Mouse (Mus musculus) megakaryocyte progenitor cell, adult 5-6 weeks (primary cell): ENCODE data around the gene Traf3ip2. TPM values are rescaled to one million over a fixed set of nuclear protein-coding genes. Genes with fewer than 3 reads are reported as not detected.

Experiments
- ATAC-seq: replicated peaks from 2 replicates; pipeline ENCODE4 v1.8.0; 2016; ENCODE audit warnings: mild to moderate bottlenecking, moderate TSS enrichment, inconsistent platforms; ENCODE audit not compliant: poor library complexity
- total RNA-seq, 2 experiments: library from RNA; stranded (forward) in 1 of 2; stranded (reverse) in 1 of 2; fragments of 157-497, 149-512 nt in 1 of 2; fragments of 200-1000 nt in 1 of 2; gene quantifications; 2 replicates each; pipeline versions ENCODE4 v1.2.3 to v1.2.4; 2015 to 2017

The Traf3ip2 gene
- total RNA-seq, 2 experiments from 2014 or later = 4.3 to 11.2 TPM

DNA sequence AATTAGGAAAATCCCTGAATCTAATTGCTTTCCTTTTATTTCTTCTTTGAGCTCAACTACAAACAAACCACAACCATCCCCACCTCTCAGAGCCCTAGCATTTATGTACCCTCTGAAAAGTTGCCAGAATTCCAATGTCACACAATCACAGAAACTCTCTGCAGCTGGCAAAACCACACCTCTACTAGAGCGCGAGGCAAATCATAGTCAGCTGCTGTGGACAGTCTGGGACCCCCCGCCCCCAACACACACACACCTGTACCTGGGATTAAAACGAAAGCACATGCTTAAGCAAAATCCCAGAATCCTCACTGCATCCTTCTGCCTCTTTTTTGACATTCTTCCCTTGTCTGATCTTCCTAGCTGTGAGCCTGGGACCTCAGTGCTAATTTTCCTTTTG lies 13.1 kb upstream of the Traf3ip2 start:
- no peak for ATAC-seq

DNA sequence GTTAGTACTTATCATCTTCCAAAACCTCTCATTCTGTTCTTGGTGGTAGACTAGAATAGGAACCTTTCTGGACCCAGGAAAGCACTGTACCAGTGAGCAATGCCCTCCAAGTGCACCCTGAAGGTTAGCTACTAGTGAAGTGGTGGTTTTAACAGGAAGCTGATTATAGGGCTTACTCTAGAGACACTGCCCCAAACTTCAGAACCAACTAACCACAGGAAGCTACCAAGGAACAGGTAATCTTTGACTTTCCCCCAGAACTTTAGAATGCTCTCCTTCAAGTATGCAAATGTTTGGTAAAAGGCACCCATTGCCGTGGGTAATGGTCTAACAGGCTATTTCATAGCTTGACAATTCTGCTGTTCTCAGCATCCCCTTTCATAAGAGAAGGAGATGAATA lies 12.6 kb upstream of the Traf3ip2 start:
- no peak for ATAC-seq

DNA sequence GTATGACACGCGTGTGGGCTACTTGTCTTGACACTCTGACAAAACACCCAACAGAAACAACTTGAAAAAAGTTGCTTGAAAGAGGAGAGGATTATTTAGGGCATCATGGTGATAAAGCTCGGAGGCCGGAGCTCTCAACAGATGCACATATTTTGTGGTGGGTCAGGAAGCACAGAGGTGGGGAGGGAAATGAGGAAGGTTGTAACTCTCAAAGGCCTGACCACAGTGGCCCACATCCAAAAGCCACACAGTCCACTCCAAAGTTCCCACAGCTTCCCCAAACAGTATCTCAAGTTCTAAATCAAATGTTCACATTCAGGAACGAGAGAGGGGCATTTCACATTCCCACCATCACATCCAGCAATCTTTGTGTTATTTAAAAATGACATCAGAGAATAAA lies 11.7 kb upstream of the Traf3ip2 start:
- peak; percentile 96 for ATAC-seq

DNA sequence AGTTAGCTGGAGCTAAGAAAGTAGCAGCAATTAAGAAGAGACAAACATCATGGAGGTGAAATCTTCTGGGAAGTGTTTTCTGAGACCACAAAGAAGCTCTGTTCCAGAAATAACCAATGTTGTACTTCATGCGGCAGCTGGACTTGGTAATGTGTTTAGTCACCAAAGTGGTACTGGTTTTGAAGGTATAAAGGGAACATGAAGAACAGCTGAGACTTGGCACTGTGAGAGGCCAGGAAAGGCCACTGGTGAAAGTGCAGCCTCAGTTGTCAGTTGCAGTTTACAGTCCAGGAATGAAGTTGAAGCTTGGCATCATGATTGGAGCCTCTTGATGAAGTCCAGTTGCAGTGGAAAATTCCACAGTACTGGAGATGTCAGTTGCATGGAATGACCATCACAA lies 6.3 kb upstream of the Traf3ip2 start:
- no peak for ATAC-seq

DNA sequence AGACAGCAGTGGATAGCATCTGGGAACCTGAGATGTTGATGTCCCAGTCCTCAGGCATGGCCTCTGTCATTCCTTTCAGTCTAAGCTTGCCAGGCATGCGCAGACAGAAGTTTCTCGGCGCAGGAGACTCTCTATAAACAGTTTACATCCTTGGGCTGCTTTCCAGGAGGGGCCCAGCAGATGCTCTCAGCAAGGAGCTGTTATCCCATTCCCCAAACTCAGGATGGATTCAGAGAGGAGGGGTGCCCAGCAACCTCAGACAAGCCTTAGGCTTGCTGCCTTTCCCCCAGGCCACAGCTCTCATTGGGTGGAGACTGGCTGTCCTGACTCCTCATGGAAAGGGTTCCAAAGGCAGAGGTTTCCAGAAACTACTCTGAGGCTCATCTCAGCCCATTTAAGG lies 1.5 kb upstream of the Traf3ip2 start:
- ATAC-seq = no peak

DNA sequence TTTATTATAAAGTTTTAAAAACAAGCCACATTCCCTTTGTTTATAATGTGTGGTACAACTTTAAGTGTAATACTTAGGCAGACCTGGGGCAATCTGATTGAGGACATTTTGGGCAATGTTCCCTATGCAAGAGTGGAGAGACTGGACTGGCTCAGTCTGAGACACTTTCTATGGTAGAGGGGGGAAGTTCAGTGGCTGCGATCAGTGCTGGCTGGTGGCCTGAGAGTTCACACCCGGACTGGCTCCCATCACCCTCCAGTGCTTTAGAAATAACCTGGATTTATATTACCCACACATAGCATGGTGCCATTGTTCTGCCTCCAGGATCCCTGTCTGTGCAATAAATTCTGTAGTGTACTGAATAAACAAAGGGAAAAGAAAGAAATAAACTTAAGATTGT lies 603 bp upstream of the Traf3ip2 start:
- peak; percentile 13; the same call in 1 of the 2 replicates for ATAC-seq

DNA sequence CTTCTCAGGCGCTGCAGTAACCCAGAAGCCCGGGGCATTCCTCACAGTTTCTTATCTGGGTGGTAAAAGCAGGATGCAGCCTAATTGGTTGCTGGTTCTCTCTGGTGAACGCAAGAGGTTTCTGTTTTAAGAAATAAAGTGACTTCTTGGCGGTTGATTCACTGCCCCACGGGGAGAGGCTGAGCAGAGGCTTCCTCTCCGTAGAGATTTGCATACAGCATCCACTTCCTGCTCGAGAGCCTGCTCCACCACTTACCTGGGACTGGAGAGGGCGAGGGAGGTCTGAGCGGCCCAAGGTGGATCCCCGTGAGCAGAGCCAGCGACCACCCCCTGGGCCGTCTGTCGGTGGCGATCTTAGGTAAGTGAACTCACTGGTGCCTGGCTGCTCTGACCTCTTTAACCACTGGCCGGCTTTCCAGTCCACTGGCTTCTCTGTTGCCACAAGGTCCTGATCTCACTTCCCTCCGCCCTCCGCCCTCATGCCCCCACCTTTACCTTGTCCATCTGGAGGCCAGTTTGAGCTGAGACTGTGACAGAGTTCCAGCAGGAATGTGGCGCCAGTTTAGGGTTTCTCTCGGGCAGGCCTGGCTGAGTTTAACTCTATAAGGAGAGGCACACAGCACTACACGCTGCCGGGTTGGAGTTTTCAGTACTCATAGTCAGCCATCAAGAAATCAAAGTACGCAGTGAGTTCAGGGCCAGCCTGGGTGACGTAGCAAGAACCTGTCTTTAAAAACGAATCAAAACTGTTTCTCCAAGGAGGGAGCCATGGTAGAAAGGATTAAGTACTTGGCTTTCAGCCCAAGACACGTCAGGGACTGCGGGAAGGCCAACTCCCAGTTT lies 476 bp downstream of the Traf3ip2 start:
- peak; percentile 74 for ATAC-seq

DNA sequence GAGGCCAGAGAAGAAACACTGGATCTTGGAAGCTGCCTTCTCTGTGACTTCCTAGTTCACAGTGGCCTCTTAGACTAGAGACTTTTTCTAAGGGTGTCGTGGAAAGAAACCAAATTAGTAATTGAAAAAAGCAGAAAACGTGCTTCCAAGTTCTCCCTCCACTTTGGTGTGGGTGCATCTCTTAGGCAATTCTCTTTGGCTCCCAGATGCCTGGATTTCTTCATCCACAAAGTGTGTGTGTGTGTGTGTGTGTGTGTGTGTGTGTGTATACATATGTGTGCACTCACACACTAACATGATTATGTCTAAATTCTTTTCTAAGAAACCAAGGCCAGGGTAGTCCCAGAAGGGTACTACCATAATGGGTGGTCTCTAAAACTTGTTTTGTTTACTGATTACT lies 1.2 kb downstream of the Traf3ip2 start:
- no peak for ATAC-seq

DNA sequence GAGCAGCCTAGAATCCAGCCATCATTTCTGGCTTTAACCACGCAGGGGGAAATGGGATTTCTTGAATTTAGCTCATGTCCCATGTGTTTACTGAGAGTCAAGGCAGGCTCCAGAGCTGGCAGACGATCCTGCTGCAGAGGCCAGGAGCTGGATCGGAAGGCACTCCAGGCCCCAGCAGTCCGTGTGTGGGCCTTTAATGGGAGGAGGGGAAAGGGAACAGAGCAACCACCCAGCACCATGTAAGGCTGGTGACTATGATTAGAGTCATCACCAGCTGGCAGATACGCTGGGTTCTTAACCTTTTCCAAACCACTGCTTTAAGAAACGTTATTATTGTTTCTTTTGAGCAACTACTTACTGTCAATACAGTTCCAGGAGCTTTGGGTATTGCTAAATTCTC lies 1.9 kb downstream of the Traf3ip2 start:
- ATAC-seq = no peak

DNA sequence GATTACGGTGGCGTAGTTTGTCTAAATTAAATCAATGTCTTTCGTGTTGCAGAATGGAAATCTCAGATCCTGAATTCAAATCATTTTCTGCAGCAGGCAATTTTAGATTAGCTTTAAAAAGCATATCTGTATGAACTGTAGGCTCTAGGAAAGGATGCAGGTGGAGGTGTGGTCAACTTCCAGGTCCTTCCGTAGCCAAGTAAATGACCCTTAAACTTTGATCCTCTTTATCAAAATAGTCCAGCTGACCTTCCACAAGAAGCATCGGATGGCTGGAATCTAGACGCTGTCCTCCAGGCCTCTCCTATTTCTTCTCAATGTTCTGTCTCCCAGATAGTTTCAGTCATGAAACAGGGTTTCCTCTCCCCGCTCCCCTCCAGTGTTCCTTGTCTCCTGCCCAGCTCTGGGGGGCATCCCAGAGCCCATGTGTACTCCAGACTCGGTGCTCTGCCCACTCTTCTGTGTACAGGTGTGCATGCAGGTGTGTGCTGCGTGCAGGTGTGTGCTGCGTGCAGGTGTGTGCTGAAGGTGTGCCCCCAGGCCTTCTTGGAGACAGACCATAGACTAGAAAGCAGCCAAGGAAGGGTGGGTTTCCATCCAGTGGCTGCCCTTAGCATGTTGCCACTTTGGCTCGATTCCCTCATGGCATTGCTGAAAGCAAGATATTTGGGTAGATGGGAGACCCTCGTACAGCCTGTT lies 2.9 kb downstream of the Traf3ip2 start:
- ATAC-seq = no peak

DNA sequence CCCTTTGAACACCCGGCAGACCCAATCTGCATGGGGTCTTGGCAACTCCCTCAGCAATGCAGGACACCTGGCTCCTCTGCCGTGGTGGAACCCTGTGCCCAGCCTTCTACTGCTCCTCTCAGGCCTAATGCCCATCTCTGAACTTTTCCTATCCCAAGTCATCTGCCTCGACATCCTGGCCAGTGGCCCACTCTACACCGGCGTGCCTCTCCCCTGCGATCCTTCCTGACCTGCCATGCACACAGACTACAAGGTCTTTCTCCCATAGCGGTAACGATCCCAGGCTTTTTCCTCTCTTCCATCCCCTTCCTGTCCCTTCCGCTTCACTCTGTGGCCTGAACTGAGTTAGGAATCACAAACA lies 3.5 kb downstream of the Traf3ip2 start:
- no peak for ATAC-seq

DNA sequence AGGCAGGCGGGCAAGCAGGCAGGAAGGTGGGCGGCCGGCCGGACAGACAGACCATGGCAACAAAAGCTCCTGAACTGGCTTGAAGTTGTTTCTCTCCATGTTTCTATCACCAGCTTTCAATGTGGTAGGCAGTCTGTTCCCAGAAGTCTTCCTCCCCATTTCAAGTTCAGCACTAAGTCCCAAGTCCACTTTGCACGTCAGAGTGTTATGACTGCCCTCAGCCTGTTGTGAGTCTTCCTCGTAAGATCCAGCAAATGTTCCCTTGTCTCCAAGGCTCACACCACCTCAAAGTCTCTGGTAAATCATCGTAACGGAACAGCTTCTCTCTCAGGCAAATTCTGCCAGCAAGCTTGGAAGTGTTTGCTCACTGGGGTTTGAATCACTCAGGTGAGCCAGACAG lies 3.9 kb downstream of the Traf3ip2 start:
- ATAC-seq = no peak

DNA sequence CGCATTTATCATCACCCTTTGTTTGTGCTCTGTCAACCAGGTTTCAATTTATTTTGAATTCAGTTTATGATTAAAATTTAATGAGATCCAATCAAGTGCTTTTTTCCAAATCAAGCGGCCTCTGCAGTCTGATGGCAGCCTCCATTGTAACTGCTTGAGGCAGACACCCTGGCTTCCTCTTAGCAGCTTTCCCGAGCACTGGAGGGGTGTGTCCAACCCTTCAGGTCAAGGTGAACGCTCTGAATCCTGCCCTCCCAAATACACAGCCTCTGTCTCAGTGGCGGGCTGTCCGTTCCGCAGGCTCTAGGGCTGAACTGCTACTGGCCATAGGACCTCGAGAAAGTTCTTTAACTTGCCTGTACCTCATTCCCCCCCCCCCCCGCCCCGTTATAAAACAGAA lies 5.7 kb downstream of the Traf3ip2 start:
- ATAC-seq = no peak

DNA sequence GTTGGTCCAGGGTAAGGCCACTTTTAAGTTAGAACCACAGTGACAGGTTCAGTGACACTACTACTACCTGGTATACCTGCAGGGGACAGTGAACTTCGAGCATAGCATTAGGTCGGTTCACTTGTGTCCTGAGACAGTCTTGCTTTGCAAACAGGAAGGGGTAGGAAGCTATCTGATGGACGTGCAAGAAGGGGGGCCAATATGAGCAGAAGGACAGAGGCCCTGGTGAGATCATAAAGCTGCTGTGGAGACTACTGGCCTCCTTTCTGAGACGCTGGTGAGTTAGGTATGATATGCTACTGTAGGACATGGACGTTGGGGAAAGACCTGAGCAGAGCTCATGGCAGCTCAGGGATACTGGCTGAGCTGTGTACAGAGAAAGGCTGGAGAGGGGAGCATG lies 7.9 kb downstream of the Traf3ip2 start:
- no peak for ATAC-seq

DNA sequence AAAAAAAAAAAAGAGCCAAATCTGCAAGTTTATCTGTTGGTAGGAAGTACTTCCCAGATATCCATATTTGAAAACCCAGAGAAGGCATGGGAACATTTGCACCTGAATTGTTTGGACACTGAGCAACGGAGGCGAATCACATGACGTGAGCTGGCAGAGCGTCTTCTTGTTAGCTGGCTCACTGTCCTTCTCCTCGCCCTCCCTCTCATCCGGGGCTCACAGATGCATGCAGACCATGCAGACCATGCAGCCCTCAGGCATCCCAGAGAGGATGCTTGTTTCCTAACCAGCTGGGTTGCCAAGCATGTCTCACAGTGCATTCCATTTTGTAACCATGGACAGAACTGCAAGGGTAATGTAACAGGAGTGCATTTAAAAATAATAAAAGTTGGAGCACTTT lies 11.1 kb downstream of the Traf3ip2 start:
- no peak for ATAC-seq

DNA sequence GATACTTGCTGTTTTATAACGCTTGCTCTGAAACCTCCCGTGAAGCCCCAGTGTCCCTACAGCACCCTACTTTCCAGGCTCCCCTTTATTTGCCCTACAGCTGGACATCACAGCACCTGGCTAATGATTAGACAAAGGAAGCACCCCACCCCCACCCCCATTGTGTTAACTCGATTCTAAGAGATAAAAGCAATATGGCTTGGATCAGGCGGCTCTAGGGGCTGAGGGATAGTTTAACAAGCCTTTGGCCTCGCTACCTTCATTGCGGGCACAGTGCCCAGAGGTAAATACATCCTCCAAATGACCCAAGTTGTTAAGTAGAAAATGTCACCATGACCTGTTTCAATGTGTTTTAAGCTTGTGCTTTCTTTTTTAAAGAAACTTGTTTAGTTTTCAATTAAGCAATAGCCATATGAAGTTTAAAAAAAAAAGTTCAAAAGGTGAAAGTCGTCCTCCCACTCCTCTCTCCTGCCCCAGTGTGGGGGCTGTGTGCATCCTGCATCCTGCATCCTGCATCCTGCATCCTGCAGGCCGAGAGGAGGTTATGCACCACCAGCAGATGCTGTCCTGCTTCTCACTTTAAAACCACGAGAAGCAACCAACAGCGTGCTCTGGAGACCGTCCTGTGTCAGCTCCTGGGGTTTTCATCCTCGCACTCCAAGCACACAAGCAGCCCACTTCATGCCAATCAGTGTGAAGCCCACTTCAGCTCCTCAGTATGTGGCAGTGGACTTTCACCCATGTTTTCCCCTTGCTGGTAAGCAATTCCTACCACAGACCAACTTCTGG lies 12.3 kb downstream of the Traf3ip2 start:
- ATAC-seq = peak; percentile 43

DNA sequence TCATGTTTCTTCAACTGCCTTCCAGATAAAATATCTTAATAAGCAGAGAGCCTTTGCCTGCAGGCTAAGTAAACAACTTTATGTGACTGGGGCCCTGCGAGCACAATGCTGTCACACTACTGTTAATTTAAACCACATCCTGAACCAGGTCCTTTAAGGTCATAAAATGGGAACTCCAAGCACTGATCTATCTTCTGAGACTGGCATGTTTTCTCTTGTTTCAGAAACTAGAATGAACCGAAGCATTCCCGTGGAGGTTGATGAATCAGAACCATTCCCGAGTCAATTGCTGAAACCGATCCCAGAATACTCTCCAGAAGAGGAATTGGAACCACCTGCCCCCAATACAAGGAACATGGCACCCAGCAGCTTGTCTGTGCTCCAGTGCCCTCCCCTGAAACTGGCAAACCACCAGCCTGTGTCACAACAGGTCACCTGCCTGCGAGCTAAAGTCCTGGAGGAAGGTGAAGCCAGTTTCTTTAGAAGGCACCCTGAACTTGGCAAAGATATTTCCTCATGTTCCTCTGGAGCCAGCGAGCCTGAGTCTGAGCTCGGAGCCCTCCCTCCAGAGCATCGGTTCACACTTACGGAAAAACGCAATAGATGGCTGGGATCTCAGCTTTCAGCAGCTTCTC lies 13.0 kb downstream of the Traf3ip2 start:
- peak; percentile 62 for ATAC-seq

DNA sequence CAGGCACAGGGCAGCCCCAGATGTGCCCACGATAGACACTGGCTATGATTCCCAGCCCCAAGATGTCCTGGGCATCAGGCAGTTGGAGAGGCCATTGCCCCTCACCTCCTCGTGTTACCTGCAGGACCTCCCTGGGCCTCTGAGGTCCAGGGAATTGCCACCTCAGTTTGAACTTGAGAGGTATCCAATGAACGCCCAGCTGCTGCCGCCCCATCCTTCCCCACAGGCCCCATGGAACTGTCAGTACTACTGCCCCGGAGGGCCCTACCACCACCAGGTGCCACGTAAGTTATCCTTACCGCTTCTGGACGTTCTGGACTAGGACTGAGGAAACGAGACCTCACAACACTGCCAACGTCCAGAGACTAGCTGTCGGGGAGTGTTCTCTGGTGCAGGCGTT lies 13.6 kb downstream of the Traf3ip2 start:
- no peak for ATAC-seq

DNA sequence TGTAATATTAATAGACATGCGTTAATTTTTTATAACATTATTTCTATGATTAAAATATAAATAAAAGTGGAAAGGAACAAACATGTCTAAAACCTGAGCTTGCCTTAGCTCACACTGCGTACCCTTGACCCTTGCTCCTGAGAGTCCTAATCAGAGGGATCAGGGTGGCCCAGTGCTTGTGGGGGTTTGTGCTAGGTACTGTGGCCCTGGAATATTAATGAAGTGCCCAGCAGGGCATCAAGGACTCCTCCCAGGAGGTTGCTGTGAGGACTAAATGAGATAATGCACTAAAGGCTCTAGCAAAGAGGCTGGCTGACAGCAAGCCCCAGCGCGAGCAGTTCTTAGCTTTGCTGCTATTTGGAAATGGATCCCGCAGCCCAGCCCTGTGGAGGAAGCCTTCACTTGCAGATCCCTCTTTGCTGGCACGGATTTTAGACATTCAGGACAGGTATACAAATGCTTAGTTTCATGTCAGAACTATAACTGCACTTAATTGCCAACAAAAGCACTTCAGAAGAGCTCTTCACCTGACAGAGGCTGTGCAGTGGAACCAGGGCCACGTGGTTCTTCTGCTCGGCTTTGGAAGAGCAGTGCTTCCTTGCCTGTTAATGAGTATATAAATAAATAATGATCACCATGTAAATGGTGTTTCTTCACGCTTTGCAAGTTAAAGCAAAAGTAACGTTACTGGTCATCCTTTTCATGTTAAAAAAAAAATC lies 16.2 kb downstream of the Traf3ip2 start:
- no peak for ATAC-seq

DNA sequence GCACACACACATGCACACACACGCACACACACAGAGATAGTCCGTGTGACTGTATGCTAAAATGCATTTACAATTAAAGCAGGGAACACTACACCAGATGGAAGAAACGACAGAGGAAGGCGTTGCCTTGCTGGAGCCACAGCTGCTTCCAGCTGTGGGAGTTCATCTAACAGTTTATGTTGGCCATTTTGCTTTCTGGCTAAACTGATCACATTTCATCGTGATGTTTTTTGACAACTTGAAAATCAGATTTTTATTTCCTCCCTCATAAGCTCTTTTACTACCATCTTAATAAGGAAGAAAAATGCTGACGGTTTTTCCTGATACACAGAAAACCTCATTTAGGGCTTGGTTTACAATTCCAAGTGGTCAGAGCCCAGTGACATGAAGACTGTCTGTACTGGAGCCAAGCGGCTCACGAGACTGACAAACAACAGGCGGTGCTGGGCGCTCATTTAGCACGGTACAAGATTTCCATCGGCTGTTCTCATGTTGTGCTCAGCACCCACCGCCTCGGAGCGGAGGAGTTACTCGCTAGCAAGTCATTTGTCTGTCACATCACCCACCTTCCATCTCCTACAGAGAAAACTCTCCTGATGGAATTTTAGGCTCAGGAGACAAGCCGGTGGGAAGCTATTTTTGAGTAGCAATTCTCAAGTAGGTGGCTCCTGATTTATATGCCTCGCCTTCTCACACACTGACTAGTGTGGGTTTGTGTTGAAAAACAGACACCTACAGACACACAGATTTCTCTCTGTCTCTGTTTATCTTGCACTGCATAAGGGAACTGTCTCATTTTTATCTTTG lies 17.2 kb downstream of the Traf3ip2 start:
- no peak for ATAC-seq
